10 mouse cellular contexts compared by ENCODE assay signal in the genomic region with DNA sequence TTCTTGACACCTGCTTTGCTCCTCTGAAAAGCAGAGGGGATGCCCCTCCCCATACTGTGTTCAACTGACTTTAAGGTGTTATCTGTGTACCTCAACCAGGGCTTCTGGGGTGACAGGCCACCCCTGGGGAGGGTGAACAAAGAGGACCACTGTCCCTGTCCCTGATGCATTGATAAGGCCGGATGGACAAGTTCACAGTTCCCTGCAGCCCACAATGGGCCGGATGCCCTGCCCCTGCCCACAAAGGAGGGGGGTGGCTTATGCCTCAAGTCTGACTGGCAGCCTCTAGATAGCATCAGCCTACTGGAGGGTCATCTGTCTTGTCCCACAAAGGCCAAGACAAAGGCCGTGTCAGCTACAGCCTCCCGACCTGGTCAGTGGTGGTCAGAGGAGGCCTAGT. TPM values are rescaled to one million over a fixed set of nuclear protein-coding genes. Genes with fewer than 3 reads are reported as not detected.
"Had no signal": no experiment of that assay in that cellular context is flagged by ENCODE, and none has a peak within 500 bp of the region (broad histone marks: within the 10 kb centered on the region; RNA-seq: fewer than 3 reads in every experiment).

No protein-coding gene starts in this region.

- DNase-seq: kidney, adult 8-10 months; kidney, postnatal 25 days; layer of hippocampus, adult 9-11 months; layer of hippocampus, postnatal 36 days; lung, embryonic 14.5 days; right cerebral cortex, adult 18-20 months; spleen, adult 18-20 months; thymus, adult 18-20 months; thymus, postnatal 36 days had no signal

RNA-seq across cellular contexts. Expression of a gene that starts 7.1 kb away (rescaled TPM):
- total RNA-seq: megakaryocyte-erythroid progenitor cell, adult 5-6 weeks had no signal

RNA-seq across cellular contexts. Expression of a gene that starts 28.6 kb away (rescaled TPM):
- total RNA-seq: megakaryocyte-erythroid progenitor cell, adult 5-6 weeks had no signal
